Mouse (Mus musculus) left cerebral cortex, postnatal 10 days (tissue): ENCODE measurements at regions not wholly inside any gene's neighbourhood (a gene's known extent, or its start where the extent isn't known, plus 50 kb on each side); places are given as distances from the start of the nearest gene placed in this dataset. TPM values are rescaled to one million over a fixed set of nuclear protein-coding genes. Genes with fewer than 3 reads are reported as not detected.

Experiments
- DNase-seq, 2 experiments: peaks; one replicate each; pipeline ENCODE4 v3.0.0; 2021 to 2022; ENCODE audit warnings: low spot score in 2 of 2, mixed read lengths in 1 of 2; ENCODE audit errors: extremely low spot score in 1 of 2
- intact Hi-C: fragments of 180-260 bp; cut with DNase I; formaldehyde crosslinking; loops from one replicate; pipeline ENCODE4 v1.15.1; 2025
- microRNA-seq: library from miRNA; unstranded; fragments of <30 nt; microRNA quantifications from one replicate; pipeline ENCODE4 v1.2.0, GENCODE M21; 2022

GRCm38 (mm10) chr16:50679698-50680097, 88.7 kb upstream of the Ccdc54 start:
- intact Hi-C loops: loop anchor here (10.0 kb wide), 1 partner anchor 245 kb away; the partner anchor contains the start of gene Bbx
- no peak for DNase-seq

DNA sequence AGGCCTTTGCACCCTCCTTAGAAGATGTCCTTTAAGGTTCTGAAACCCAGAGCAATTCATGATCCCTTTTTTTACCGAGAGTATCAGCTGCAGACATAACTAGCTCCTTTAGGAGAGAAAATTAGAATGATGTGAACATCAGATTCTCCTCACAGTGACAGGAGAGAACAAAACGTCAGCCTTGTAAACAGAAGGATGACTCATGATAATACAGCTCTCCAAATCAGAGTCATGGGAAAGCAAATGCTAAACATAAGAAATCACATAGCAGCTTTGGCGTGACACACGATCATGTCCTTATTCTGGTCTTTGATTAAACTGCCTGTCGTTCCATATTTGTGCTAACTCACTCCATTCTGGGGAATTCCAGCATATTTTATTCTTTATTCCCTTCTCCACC, 82.4 kb upstream of the Ccdc54 start:
- DNase-seq: no peak

DNA sequence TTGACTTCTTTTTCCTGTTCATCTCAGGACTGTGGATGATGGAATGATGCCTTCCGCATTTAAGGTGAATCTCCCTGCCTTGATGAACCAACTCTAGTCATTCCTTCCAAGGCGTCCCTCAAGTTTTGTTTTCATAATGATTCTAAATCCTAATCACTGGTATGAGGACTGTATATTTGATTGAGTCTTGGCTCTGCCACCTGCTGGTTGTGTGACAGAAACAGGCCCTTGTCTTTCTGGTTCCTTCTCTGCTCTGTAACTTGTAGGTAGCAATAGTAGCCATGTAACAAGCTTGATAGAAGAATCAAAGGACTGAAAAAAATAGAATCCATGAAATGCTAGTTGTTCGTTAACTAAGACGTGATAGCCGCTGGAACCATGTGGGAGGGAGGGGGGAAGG, 81.8 kb upstream of the Ccdc54 start:
- intact Hi-C loops: no loop called here
- DNase-seq: no peak

More for the DNA sequence above, 82.4 kb upstream of the Ccdc54 start:
- intact Hi-C loops: no loop called here

GRCm38 (mm10) chr16:50671170-50671569, 80.2 kb upstream of the Ccdc54 start:
- intact Hi-C loops: no loop called here
- DNase-seq: no peak

- DNase-seq: peak in 1 of 2 experiments; percentile 20
- intact Hi-C loops: no loop called here
Measured at GRCm38 (mm10) chr16:50664240-50664639, 73.3 kb upstream of the Ccdc54 start.

Small RNA genes in the stretch of these regions (microRNA-seq; reads per million reads assigned to microRNA genes)
- not detected for gene Mir6363
